Mouse (Mus musculus): ENCODE measurements around the gene Timm8b. TPM values are rescaled to one million over a fixed set of nuclear protein-coding genes. Genes with fewer than 3 reads are reported as not detected.

Gene Timm8b
- 100 to 1,000 TPM; 215 to 230 TPM for total RNA-seq (2021)

DNA sequence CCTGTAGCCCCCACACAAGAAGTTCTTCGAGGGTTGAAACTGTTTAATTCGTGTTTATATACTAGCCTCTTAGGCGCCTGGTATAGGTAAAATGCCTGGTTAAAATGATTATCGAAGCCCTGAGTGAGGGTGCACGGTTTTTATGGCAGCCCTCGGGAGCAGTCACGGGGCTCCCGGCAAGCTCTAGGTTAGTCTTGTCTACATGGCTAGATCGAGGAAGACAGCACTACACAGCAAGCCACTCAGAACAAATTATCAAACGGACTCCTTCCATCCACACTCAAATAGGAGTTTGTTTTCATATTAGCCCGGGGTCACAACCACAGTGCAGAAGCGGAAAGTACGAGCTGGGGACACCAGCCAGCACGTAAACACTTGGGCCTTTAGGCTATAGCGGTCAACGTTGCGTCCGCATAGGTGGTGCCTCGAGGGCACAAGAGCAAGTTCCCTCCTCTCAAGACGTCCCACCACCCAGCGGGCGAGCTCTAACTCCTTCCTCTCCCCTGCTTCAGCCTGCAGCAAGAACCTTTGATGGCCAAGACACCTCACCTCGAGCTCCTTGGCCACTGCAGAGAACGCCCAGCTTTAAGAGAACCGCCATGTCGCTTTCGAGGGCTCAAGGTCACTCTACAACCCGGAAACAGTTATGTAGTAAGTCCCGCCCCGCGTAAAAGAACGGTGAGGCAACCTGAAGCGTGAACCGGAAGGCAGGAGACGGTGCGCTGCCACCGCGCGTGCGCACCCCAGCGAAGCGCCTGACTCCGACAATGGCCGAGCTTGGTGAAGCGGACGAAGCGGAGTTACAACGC, at the start of gene Timm8b, which contains the start of gene Sdhd:
TSS of gene Timm8b (plus strand) at position 722 of the 809 bp plus-strand sequence.
TSS of gene Sdhd (minus strand) at position 624 of the 809 bp plus-strand sequence.
- peak; percentile 94 to 96 for DNase-seq (ENCODE audit: extremely low spot score in 1 of 2, low spot score in 2 of 2)
- intact Hi-C loops (cut with DNase I): no loop called here

DNA sequence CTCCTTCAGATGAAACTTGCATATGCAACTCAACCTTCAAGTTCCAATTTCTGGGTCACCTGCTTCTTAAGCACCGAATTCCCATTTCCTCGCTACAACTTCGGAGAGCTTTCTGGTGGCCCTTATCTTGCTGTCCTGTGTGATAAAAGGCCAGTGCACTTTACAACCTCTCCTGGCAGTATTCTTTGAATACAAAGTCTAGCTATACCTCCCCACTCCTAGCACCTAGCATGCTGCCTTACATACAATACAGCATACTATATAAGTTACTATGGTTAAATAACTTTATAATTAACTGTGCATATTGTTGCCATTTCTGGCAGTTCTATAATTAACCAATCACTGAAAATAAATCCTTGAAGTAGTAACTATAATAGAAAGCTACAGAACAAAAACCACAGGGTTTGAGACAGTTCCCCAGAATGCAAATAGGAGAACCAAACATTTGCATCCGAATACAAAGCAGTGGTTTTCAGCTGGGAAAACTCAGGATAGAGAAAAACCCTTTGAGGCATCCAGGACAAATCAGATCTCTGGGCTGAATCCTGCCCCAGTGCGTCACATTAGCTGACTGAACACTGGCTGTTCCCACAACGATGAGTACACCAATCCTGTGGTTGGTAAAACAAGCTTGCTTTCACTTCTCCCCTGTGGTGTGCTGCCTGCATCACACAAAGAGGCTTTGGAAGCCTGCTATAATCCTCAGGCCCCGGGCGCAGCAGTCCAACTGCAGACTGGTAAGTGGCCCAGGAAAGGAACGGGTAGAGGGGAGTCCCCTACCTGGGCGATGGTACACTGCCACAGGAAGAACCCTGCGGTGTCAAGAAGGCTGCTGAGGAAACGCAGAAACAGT, 49.2 kb upstream of the Timm8b start, which contains the start of gene Il18:
TSS of gene Il18 (plus strand) at position 587 of the 853 bp plus-strand sequence.
- intact Hi-C loops (cut with DNase I): no loop called here
- peak; percentile 65 to 84 for DNase-seq (ENCODE audit: extremely low spot score in 1 of 2, low spot score in 2 of 2)

DNA sequence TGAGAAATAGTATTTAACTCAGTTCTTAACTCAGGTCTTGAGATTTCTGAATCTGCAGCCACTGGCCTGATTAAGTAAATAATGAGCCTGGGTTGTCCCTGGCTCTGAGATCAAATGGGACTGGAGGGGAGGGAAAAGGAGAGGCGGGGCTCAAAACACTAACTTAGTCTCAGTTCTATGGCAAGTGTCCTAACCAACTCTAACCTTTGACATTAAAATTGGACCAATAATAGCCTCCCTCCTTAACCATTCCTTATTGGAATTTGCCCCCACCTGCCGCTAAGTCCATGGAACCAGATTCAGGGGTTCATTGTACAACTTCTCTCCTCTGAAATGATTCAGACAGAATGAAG, 48.6 kb upstream of the Timm8b start, which contains the start of gene Bco2:
TSS of gene Bco2 (minus strand) at position 88 of the 353 bp plus-strand sequence.
- no peak for DNase-seq (ENCODE audit: extremely low spot score in 1 of 2, low spot score in 2 of 2)
- intact Hi-C loops (cut with DNase I): no loop called here

DNA sequence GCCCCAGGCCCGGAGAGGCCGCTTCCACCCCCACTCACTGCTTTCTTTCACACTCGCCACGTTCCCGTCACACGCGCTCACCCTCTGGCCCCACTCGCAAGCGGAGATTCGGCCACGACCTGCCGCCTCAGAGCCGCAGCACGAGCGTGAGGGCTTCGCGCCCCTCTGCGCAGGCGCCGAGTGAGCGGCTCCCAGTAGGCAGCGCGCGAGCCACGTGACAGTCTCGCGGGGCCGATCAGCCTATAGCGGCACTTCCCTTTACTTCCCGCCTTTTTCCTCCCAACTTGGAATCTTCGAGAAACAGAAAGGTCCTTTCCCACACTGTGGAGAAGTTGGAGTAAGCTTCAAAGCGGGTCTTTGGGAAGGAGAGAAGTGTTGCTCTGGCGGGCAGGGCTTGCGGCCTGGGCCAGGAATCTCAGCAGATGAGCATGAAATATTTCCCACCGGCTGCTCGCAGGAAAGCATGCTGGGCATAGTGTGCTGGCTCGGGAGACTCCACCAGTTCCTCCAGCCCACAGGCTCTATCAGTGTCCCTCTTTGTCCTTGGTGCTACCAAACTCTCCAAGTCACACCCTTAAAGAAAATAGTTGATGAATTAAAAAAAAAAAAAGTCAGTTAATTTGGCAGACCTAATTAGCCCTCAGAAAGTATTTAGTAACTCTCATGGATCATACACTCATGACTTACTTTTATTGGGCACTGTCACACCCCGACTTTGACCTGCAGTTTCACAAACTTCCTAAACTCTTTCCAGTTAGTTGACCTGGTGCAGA, 42.4 kb upstream of the Timm8b start, which contains the start of gene Tex12:
TSS of gene Tex12 (minus strand) at position 181 of the 773 bp plus-strand sequence.
- intact Hi-C loops (cut with DNase I): no loop called here
- DNase-seq (ENCODE audit: extremely low spot score in 1 of 2, low spot score in 2 of 2): no peak

DNA sequence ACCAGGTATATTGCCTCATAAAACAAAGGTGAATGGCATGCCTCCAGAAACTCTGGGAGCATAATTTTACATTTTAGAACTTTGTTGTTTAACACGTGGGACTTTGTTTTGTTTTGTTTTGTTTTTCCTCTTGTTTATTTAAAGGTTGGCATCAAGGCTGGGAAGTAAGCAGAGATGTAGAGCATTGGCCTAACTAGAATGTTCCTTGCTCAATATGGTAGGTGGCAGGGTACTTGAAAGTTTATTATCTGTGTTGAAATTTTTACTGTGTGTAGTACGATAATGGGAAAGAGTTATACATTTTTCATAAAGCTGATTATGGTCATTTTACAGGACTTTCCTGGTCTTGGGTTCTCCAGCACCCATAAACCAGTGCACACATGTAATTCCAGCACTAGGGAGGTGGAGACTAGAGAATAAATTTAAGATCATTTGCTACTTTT, 41.8 kb upstream of the Timm8b start:
- DNase-seq (ENCODE audit: extremely low spot score in 1 of 2, low spot score in 2 of 2): no peak
- intact Hi-C loops (cut with DNase I): no loop called here

DNA sequence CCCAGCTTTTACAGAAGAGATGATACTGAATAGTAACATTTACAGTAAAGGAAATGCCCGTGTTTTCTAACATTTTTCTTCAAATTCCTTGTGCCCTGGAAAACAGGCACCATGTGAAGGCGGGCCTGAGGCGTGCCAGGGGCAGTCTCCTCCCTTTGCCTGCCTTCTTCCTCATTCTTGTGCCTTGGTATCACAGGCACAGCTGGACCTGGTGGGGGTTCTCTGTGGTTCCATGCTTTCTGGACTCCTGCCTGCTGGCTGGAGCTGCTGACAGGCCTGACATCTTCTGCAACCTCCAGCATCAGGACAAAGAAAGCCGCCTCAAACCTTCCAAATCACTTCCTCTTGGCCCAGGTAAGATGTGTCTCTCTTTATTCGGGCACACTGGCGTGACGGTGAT, 38.5 kb upstream of the Timm8b start:
- intact Hi-C loops (cut with DNase I): no loop called here
- peak in 1 of 2 experiments; percentile 74 for DNase-seq (ENCODE audit: extremely low spot score in 1 of 2, low spot score in 2 of 2)

DNA sequence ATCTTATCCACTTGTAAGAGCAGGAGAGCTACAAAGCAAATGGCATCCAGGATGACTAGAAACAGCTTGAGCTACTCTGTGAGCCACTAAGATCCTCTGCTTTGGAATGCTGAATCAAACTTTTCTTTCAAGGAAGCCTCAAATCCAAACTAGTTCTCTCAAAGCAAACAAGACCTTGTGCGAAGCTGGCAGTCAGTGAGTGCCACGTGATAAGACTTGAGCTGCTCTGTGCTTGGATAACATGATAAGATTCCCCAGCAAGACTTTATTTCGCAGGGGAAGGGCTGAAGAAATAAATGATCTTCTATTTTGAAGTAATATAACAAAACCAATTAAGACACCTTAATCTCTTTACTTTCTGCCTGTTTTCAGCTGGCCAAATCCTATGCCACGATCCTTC, 37.8 kb upstream of the Timm8b start:
- no peak for DNase-seq (ENCODE audit: extremely low spot score in 1 of 2, low spot score in 2 of 2)
- intact Hi-C loops (cut with DNase I): no loop called here

DNA sequence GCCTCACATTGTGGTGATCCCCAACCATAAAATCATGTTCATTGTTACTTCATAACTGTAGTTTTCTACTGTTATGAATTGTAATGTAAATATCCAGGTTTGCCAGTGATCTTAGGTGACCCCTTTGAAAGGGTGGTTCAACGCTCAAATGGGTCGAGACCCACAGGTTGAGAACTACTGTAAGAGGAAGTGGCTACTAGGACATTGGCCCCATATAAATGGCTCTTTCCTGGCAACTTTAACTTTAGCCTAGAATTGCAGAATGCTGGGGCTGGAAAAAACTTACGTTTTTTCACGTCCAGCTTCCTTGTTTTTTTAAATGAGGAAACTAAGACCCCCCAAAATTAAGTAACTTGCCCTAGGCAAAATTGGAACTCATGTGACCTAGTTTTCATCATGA, 36.3 kb upstream of the Timm8b start:
- intact Hi-C loops (cut with DNase I): no loop called here

DNA sequence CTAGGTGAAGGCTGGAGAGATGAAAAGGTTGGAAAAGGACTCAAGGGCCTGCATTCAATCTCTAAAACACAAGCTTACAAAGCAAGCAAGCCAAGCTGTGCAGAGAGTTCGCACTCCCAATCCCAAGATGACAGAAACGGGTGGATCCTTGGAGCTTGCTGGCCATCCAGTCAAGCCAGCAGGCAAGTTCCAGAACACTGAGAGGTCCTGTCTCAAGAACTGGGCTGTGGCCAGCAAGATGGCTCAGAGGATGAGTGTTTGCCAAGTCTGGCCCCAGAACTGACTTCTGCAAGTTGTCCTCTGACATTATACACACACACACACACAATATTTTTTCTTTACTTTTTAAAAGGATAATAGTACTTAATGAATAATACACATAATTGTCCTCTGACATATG, 35.8 kb upstream of the Timm8b start:
- intact Hi-C loops (cut with DNase I): no loop called here
- no peak for DNase-seq (ENCODE audit: extremely low spot score in 1 of 2, low spot score in 2 of 2)

More for the DNA sequence above, 36.3 kb upstream of the Timm8b start:
- no peak for DNase-seq (ENCODE audit: extremely low spot score in 1 of 2, low spot score in 2 of 2)

DNA sequence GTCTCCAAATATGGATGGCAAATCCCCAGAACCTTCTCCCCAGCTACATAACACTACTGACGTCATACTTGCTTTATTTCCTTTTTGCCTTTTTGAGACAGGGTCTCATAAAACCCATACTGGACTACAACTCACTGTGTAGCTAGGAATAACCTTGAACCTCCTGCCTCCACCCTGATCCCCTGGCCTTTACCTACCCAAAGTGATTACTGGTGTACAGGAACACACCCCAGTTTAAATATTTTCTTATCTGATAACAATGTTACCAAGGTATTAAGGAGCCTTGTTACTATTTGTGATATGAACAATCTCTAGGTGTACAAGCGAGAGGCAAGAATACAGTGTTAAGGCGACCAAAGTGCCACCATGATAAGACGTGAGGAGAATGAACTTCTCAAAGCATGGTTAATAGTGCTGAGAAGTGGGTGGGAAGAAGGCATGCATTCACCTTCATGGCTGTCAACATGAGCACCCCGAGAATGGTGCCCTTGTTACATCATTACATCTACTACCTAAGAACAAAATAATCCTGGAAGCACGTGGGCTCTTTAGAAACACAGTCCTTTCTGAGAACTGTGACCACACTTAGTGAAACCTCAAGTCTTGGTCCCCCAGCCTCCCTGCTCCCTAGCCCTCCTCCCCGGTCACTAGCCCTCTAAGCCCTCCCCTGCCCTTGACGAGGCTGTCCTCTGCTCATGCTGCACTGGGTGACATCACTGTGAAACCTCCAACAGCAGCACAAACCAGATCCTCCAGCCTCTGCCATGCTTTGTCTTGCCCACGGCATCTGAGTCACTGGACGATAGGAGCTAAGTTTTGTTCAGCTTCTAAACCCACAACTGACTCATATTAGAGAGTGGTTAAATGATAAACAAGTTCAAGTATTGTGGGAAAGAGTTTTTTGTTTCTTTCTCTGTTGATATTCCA, 33.8 kb upstream of the Timm8b start:
- intact Hi-C loops (cut with DNase I): no loop called here
- DNase-seq (ENCODE audit: extremely low spot score in 1 of 2, low spot score in 2 of 2): no peak

DNA sequence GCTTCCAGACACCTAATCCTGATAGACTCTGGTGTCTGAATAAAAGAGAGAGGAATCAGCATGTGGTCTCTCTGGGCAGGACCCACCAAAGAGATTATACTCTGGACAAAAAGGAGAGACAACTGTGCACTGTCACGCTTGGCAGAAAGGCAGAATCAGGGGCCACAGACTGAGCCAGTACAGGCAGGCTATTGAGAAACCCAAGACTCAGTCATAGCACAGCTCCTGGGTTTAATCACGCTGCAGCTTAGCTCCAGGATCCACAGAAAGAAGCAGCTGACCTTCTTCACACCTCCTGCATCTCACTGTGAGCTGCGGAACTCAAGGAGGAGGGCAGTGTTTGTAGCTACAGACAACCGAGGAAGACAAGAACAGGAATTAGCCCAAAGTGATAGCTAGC, 23.3 kb upstream of the Timm8b start:
- intact Hi-C loops (cut with DNase I): no loop called here
- no peak for DNase-seq (ENCODE audit: extremely low spot score in 1 of 2, low spot score in 2 of 2)

DNA sequence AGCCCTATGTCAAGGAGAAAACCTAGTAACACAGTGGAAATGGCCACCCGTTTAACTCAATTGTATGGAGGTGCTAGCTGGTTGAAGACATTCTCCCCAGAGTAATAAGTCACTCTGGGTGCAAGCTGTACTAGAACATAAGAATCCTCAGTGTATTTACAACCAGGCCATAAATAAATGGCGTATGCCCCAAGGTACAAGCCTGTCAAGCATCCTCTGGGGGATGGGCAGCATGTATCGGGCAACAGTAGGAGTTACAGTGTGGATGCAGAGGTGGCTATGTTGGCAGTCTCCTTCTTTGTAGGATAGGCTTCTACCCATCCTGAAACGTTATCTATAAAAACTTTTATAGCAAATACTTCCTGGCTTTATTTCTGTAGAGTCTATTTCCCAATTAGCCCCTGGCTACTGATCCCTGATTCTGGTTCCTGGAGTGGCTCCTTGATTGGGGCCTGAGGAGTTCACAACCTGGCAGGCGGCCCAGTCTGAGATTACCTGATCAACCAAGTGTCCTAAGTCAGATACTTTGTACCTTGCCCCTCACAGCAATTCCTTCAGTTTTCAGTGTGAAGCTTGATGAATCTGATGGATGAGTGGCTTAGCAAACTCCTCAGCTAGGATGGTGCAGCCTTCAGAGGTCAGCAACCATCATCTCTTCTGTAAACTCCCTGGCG, 18.4 kb upstream of the Timm8b start:
- DNase-seq (ENCODE audit: extremely low spot score in 1 of 2, low spot score in 2 of 2): no peak
- intact Hi-C loops (cut with DNase I): no loop called here

DNA sequence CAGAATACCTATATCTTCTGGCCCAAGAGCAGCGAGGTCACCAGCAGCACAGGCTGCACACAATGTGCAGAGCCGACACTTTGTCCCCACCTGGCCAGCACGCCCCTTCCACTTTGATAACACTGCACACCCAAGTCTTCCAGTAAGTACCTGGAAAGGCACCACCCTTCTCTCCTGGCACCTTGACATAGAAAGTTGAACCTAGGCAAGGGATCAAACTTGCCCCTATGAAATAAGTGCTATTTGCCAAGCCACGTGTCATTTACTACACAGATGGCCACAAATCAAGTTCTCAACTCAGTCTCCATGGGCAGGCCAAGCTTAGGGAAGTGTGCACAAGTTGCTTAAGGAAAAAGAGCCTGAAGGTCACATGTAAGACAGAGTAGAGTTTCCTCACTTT, 16.8 kb upstream of the Timm8b start:
- intact Hi-C loops (cut with DNase I): no loop called here
- DNase-seq (ENCODE audit: extremely low spot score in 1 of 2, low spot score in 2 of 2): no peak

DNA sequence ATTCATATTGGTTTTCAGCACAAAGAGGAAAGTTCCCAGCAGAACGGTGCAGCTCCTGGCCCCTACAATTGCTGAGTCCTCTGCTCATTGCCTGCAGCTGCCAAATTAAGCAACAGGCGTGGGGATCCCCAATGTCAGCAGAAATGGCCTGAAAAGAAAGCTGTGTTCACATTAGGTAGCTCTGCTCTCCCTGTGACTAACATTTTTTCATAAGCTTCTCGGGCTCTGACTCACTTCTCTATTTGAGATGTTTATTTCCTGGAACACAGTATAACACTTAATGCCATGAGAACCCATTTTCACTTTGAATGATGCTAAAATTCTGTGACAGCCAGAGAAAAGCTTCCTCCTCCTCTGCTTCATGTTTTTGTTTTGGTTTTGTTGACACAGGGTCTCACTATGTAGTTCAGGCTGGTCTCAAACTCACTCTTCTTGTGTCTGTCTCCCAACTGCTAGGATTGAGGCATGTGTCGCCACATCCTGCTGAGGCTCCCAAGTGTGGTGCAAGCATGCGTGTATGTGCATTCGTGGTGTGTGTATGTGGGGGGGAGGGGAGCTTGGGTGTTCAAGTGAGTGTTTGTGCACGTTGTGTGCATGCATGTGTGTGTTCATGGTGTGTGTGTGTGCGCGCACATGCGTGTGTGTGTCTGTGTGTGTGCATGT, 12.7 kb upstream of the Timm8b start:
- no peak for DNase-seq (ENCODE audit: extremely low spot score in 1 of 2, low spot score in 2 of 2)
- intact Hi-C loops (cut with DNase I): no loop called here

DNA sequence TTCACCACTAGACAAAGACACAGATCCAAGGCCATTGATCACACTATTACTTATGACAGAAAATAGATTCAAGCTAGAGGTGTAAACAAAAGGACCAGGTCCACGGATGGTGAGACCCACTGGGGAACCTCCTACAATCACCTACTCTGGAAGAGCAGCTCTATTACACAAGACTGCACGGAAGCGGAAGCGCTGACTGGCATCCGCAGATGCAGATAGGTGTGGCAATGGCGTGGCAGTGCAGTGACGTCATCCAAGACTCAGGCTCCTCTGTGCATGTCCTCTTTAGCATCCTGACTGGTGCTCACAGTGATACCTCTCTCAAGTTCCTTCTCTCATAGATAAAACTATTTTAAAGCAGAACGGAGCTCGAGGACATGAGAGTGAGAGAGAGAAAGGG, 10.8 kb upstream of the Timm8b start:
- intact Hi-C loops (cut with DNase I): no loop called here
- no peak for DNase-seq (ENCODE audit: extremely low spot score in 1 of 2, low spot score in 2 of 2)

DNA sequence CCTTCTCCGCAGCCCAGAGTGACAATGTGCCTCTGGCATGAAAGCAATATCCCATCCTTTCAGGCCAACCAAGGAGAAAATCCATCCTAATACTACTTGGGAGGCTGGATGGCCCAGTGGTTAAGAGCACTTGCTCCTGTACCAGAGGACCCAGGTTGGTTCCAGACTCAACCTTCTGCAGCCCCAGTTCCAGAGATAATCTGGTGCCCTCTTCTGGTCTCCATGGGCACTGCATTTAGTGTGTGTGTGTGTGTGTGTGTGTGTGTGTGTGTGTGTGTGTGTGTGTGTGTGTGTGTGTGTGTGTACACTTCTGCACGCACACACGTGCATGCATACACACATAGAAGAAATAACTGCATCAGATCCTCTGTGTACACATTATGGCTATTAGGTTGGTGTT, 10.2 kb upstream of the Timm8b start:
- DNase-seq (ENCODE audit: extremely low spot score in 1 of 2, low spot score in 2 of 2): peak in 1 of 2 experiments; percentile 51

More for the DNA sequence above, 10.2 kb upstream of the Timm8b start:
- intact Hi-C loops (cut with DNase I): no loop called here

Data from left cerebral cortex, postnatal 10 days (tissue).